Mouse (Mus musculus): ENCODE data around the gene Degs2.

DNA sequence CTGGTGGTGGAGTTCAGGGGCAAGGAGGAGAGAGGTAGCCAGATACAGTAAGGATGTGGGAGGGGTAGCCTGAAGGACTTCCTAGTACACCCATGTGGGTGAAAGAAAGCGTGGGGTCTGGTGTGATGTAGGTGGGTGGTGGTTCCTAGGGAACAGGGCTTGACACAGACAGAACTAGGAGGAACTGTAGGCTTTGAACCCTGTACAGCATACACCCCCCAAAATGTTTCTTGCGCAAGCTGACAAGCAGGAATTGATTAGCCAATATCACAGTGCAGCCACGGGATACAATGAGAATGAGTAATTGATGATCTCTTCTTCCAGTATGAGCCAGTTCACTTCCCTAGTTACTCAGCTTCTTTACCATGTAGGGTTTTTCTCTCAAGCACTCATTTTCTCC lies 63.0 kb downstream of the Degs2 start:
- TF ChIP-seq CTCF (IDR thresholded peaks at IDR 0.05): no peak
- no peak for TF ChIP-seq EP300 (IDR thresholded peaks at IDR 0.05; ENCODE audit: insufficient read depth, low read depth, low read length)
- TF ChIP-seq POLR2A (IDR thresholded peaks at IDR 0.05; ENCODE audit: insufficient read depth, low read depth, low read length): no peak
